In genomic region chr11:101926951-101927589, GRCm38 (mm10) we compare ENCODE assay signal across 38 mouse cellular contexts. TPM values are rescaled to one million over a fixed set of nuclear protein-coding genes. Genes with fewer than 3 reads are reported as not detected.
DNase-seq lines count a peak whose midpoint lies in the region; ATAC-seq lines count a peak whose summit lies in the region.
"Had no signal": no experiment of that assay in that cellular context is flagged by ENCODE, and none has a peak within 500 bp of the region (broad histone marks: within the 10 kb centered on the region; RNA-seq: fewer than 3 reads in every experiment).

No protein-coding gene starts in this region.

- DNase-seq in adrenal gland, adult 2 months = peak; percentile 25
- no peak for DNase-seq in adrenal gland, postnatal 4 days (ENCODE audit: low spot score in 2 of 2)
- DNase-seq in forebrain, embryonic 10.5 days (ENCODE audit: extremely low spot score, low spot score) = no peak
- peak; percentile 65 for DNase-seq in testis, postnatal 10 days (ENCODE audit: low spot score)
- no peak for DNase-seq in testis, postnatal 14 days (ENCODE audit: low spot score)
- DNase-seq in neural tube, embryonic 10.5 days (ENCODE audit: extremely low spot score, low spot score) = no peak
- DNase-seq: cerebellum, adult 8-10 months; gastrocnemius, postnatal 14 days; kidney, adult 2 months; kidney, postnatal 25 days; liver; right cerebral cortex, postnatal 4 days; thymus, postnatal 14 days had no signal

- H3K9me3 ChIP-seq in forebrain, embryonic 10.5 days = no peaks in the 10 kb centered on the region
- H3K9me3 ChIP-seq in forebrain, embryonic 16.5 days (ENCODE audit: control insufficient read depth, low read length) = no peaks in the 10 kb centered on the region
- H3K9me3 ChIP-seq: forebrain, embryonic 13.5 days; heart, embryonic 15.5 days; intestine, embryonic 15.5 days; lung, embryonic 15.5 days; neural tube, embryonic 13.5 days had no signal

- H3K4me3 ChIP-seq in forebrain, embryonic 10.5 days = no peak overlapping the region
- H3K4me3 ChIP-seq in forebrain, embryonic 16.5 days (replicated peaks; ENCODE audit: low read length) = no peak overlapping the region
- H3K4me3 ChIP-seq: forebrain, embryonic 13.5 days; heart, embryonic 15.5 days; intestine, embryonic 15.5 days; lung, embryonic 15.5 days; myocyte; neural tube, embryonic 13.5 days had no signal

- WGBS in forebrain, embryonic 10.5 days = 85% methylated on average over 10 of the region's 10 CpGs
- WGBS in forebrain, embryonic 16.5 days = 72% methylated on average over 10 of the region's 10 CpGs

- H3K4me2 ChIP-seq in forebrain, embryonic 16.5 days (ENCODE audit: low read length) = no peak overlapping the region
- H3K4me2 ChIP-seq: forebrain, embryonic 13.5 days; heart, embryonic 15.5 days; intestine, embryonic 15.5 days; lung, embryonic 15.5 days; midbrain, embryonic 11.5 days; neural tube, embryonic 13.5 days had no signal

- peaks cover 19% of the 10 kb centered on the region; the same call in 1 of the 2 replicates for H3K27me3 ChIP-seq in forebrain, embryonic 10.5 days (ENCODE audit: poor library complexity, severe bottlenecking)
- no peaks in the 10 kb centered on the region for H3K27me3 ChIP-seq in forebrain, embryonic 16.5 days (replicated peaks; ENCODE audit: control insufficient read depth, insufficient read depth, low read length)
- H3K27me3 ChIP-seq: intestine, embryonic 15.5 days; lung, embryonic 15.5 days had no signal

- no peak for ATAC-seq in forebrain, embryonic 16.5 days
- ATAC-seq: forebrain, embryonic 13.5 days; hindbrain, postnatal 0 days; intestine, embryonic 15.5 days; midbrain, embryonic 16.5 days had no signal

- no peaks in the 10 kb centered on the region for H3K36me3 ChIP-seq in forebrain, embryonic 10.5 days (replicated peaks)
- H3K36me3 ChIP-seq in forebrain, embryonic 16.5 days (ENCODE audit: control insufficient read depth, insufficient read depth) = no peaks in the 10 kb centered on the region
- H3K36me3 ChIP-seq: heart, embryonic 15.5 days; intestine, embryonic 15.5 days; lung, embryonic 15.5 days; neural tube, embryonic 13.5 days had no signal

- no peak overlapping the region for H3K9ac ChIP-seq in forebrain, embryonic 16.5 days (replicated peaks; ENCODE audit: low read depth, low read length)
- H3K9ac ChIP-seq: forebrain, embryonic 13.5 days; heart, embryonic 15.5 days; intestine, embryonic 15.5 days; lung, embryonic 15.5 days; neural tube, embryonic 13.5 days had no signal

- H3K27ac ChIP-seq in forebrain, embryonic 10.5 days = 0 out of 2 replicates have a peak overlapping the region, but pooled peaks have one; percentile 6
- H3K27ac ChIP-seq in forebrain, embryonic 16.5 days (ENCODE audit: low read length) = no peak overlapping the region
- H3K27ac ChIP-seq: forebrain, embryonic 13.5 days; heart, embryonic 15.5 days; hindbrain, postnatal 0 days; intestine, embryonic 15.5 days; lung, embryonic 15.5 days; neural tube, embryonic 13.5 days had no signal

- H3K4me1 ChIP-seq in forebrain, embryonic 10.5 days = peaks cover 26% of the 10 kb centered on the region
- H3K4me1 ChIP-seq in forebrain, embryonic 16.5 days (replicated peaks; ENCODE audit: control insufficient read depth, insufficient read depth, low read length) = no peaks in the 10 kb centered on the region
- H3K4me1 ChIP-seq: lung, embryonic 15.5 days had no signal

RNA-seq across cellular contexts. Expression of gene Meox1, which starts 32.9 kb away (rescaled TPM):
- total RNA-seq in adrenal gland, adult 2 months (2021) = 1 to 10 TPM; 1.4 to 5.3 TPM
- polyA plus RNA-seq in adrenal gland, adult 2 months (2012; rRNA removed) = 0.57 and 1.2 TPM in 2 replicates
- total RNA-seq in adrenal gland, postnatal 4 days (2021) = 1 to 10 TPM; 7.1 to 7.8 TPM
- polyA plus RNA-seq in forebrain, embryonic 10.5 days (2016; fragmentation: Nextera tagmentation; extraction: Ambion mirVana) = 0.86 and 0.97 TPM in 2 replicates
- 0.79 and 0.84 TPM in 2 replicates for polyA plus RNA-seq in forebrain, embryonic 16.5 days (2015; fragmentation: Nextera tagmentation; extraction: Ambion mirVana)
- total RNA-seq: granulocyte monocyte progenitor cell, adult 5-6 weeks; megakaryocyte progenitor cell, adult 5-6 weeks had no signal

RNA-seq across cellular contexts. Expression of gene Sost, which starts 39.7 kb away (rescaled TPM):
- not detected for total RNA-seq in adrenal gland, adult 2 months (2021)
- 0.39 and 0.41 TPM in 2 replicates for polyA plus RNA-seq in adrenal gland, adult 2 months (2012; rRNA removed)
- under 1 TPM; 0.20 to 0.25 TPM for total RNA-seq in adrenal gland, postnatal 4 days (2021)
- polyA plus RNA-seq in forebrain, embryonic 10.5 days (2016; fragmentation: Nextera tagmentation; extraction: Ambion mirVana) = not detected in 2 replicates
- polyA plus RNA-seq in forebrain, embryonic 16.5 days (2015; fragmentation: Nextera tagmentation; extraction: Ambion mirVana) = 0.11 TPM in 1 of 2 replicates, not detected in the other
- total RNA-seq: adrenal gland, postnatal 36 days; gastrocnemius, postnatal 14 days; granulocyte monocyte progenitor cell, adult 5-6 weeks; hindbrain, postnatal 0 days; left cerebral cortex, adult 18-20 months; left cerebral cortex, postnatal 14 days; megakaryocyte progenitor cell, adult 5-6 weeks had no signal
- polyA plus RNA-seq: embryonic facial prominence, embryonic 14.5 days; forebrain, embryonic 13.5 days; liver, embryonic 16.5 days; midbrain, embryonic 11.5 days; midbrain, embryonic 16.5 days had no signal

RNA-seq across cellular contexts. Expression of gene Cfap97d1, which starts 57.0 kb away (rescaled TPM):
- total RNA-seq in adrenal gland, adult 2 months (2021) = not detected
- polyA plus RNA-seq in adrenal gland, adult 2 months (2012; rRNA removed) = not detected in 2 replicates
- total RNA-seq in adrenal gland, postnatal 4 days (2021) = not detected
- not detected in 2 replicates for polyA plus RNA-seq in forebrain, embryonic 10.5 days (2016; fragmentation: Nextera tagmentation; extraction: Ambion mirVana)
- polyA plus RNA-seq in forebrain, embryonic 16.5 days (2015; fragmentation: Nextera tagmentation; extraction: Ambion mirVana) = not detected in 2 replicates
- total RNA-seq: adrenal gland, postnatal 36 days; gastrocnemius, postnatal 14 days; granulocyte monocyte progenitor cell, adult 5-6 weeks; heart, postnatal 25 days; hindbrain, postnatal 0 days; layer of hippocampus, adult 18-20 months; layer of hippocampus, postnatal 10 days; left cerebral cortex, adult 18-20 months; left cerebral cortex, postnatal 14 days; megakaryocyte progenitor cell, adult 5-6 weeks had no signal
- polyA plus RNA-seq: C2C12; embryonic facial prominence, embryonic 14.5 days; forebrain, embryonic 13.5 days; heart, embryonic 15.5 days; hindbrain, embryonic 11.5 days; hindbrain, postnatal 0 days; intestine, embryonic 15.5 days; kidney, adult 2 months; limb, embryonic 11.5 days; liver, embryonic 16.5 days; lung, embryonic 15.5 days; midbrain, embryonic 11.5 days; midbrain, embryonic 16.5 days; myocyte; neural tube, embryonic 13.5 days; spleen, adult 2 months; urinary bladder, adult 2 months had no signal

RNA-seq across cellular contexts. Expression of gene Dusp3, which starts 59.7 kb away (rescaled TPM):
- 100 to 1,000 TPM in 1 of 2 experiments, 10 to 100 TPM in 1; 89.8 to 151 TPM for total RNA-seq in adrenal gland, adult 2 months (2021)
- polyA plus RNA-seq in adrenal gland, adult 2 months (2012; rRNA removed) = 189 and 210 TPM in 2 replicates
- total RNA-seq in adrenal gland, postnatal 4 days (2021) = 10 to 100 TPM; 62.2 to 71.6 TPM
- polyA plus RNA-seq in forebrain, embryonic 10.5 days (2016; fragmentation: Nextera tagmentation; extraction: Ambion mirVana) = 12.1 and 12.6 TPM in 2 replicates
- 12.7 and 14.5 TPM in 2 replicates for polyA plus RNA-seq in forebrain, embryonic 16.5 days (2015; fragmentation: Nextera tagmentation; extraction: Ambion mirVana)

Comparison
In these comparisons a context has a peak if more than half of its experiments do, and no peak if none do; other contexts are left out.
1. DNase-seq: peak in adrenal gland, adult 2 months (single experiment) and testis, postnatal 10 days (single experiment); none in adrenal gland, postnatal 4 days (0 of 2), forebrain, embryonic 10.5 days (single experiment), testis, postnatal 14 days (single experiment) and neural tube, embryonic 10.5 days (single experiment).